ENCODE assay signal across 8 mouse cellular contexts in the genomic region with DNA sequence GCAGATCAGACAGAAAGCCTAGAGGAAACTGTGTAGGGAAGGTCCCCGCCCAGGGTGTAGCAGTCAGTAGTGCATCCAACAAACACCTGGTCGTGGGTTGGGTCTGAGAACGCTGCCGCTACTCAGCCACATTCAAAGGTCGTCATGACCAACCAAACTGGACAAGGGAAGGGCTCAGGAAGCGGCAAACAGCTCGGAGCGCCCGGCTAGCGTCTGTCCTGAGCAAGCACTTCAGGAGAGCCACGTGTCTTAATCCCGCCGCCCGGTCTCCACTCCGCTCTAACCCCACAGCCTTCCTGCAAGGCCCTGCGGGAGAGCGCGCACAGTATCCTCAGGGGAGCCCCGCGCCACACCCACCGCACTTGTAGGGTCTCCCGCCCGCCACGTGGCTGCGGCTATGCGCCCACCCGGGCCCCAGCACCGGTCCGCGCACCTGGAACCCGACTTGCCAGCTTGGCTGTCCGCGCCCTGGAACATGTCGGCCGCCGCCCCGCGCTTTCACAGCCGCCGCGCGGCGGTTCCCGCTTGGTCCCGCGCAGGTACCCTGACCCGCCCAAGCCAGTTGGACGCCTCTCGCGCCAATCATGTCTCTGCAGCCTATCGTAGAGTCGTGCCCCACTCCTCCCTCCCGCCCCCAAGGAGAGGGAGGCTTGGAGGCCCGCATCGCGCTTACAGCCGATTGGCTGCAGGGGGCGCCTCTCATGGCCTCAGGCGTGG. TPM values are rescaled to one million over a fixed set of nuclear protein-coding genes. Genes with fewer than 3 reads are reported as not detected.
DNase-seq lines count a peak whose midpoint lies in the region; ATAC-seq and TF ChIP-seq lines count a peak whose summit lies in the region.

Gene Jpt2 (minus strand): TSS at position 555 of the 717 bp plus-strand sequence.

- H3K9me3 ChIP-seq in forebrain, embryonic 12.5 days: no peaks in the 10 kb centered on the region
- no peaks in the 10 kb centered on the region for H3K9me3 ChIP-seq in liver, postnatal 0 days (ENCODE audit: low read length)
- H3K9me3 ChIP-seq in neural tube, embryonic 13.5 days: no peaks in the 10 kb centered on the region

- peak within 1 kb of the TSS; percentile 91 for H3K4me3 ChIP-seq in forebrain, embryonic 12.5 days (replicated peaks)
- H3K4me3 ChIP-seq in liver, postnatal 0 days (ENCODE audit: low read depth, low read length): peak within 1 kb of the TSS; percentile 87
- H3K4me3 ChIP-seq in neural tube, embryonic 13.5 days: peak within 1 kb of the TSS; percentile 79

- peaks cover 14% of the 10 kb centered on the region for H3K4me1 ChIP-seq in forebrain, embryonic 12.5 days
- H3K4me1 ChIP-seq in liver, postnatal 0 days (ENCODE audit: insufficient read depth): peaks cover 11% of the 10 kb centered on the region
- peaks cover 17% of the 10 kb centered on the region for H3K4me1 ChIP-seq in neural tube, embryonic 13.5 days (replicated peaks)

- H3K36me3 ChIP-seq in forebrain, embryonic 12.5 days (replicated peaks): peaks cover 47% of the 10 kb centered on the region
- peaks cover 37% of the 10 kb centered on the region for H3K36me3 ChIP-seq in liver, postnatal 0 days (replicated peaks; ENCODE audit: insufficient read depth, low read length)
- H3K36me3 ChIP-seq in neural tube, embryonic 13.5 days: peaks cover 44% of the 10 kb centered on the region

- under 1% methylated on average over 58 of the region's 59 CpGs for WGBS in forebrain, embryonic 12.5 days
- WGBS in liver, postnatal 0 days (ENCODE audit: insufficient replicate concordance): under 1% methylated on average over 45 of the region's 59 CpGs
- under 1% methylated on average over 59 of the region's 59 CpGs for WGBS in neural tube, embryonic 13.5 days

- no peak for TF ChIP-seq EP300 in liver, postnatal 0 days (IDR thresholded peaks at IDR 0.05; ENCODE audit: low read depth)

- intact Hi-C loops in heart, postnatal 14 days (cut with DNase I): no loop called here

- peak; percentile 100 for ATAC-seq in forebrain, embryonic 12.5 days (ENCODE audit: low FRiP score)
- ATAC-seq in liver, postnatal 0 days: peak; percentile 99
- peak; percentile 100 for ATAC-seq in neural tube, embryonic 13.5 days (ENCODE audit: low read depth)

- peak within 1 kb of the TSS; percentile 72 for H3K4me2 ChIP-seq in forebrain, embryonic 12.5 days
- peak within 1 kb of the TSS; percentile 88 for H3K4me2 ChIP-seq in liver, postnatal 0 days (ENCODE audit: low read depth, low read length)
- peak within 1 kb of the TSS; percentile 73 for H3K4me2 ChIP-seq in neural tube, embryonic 13.5 days

- peak; percentile 80 for TF ChIP-seq CTCF in liver, postnatal 0 days (IDR thresholded peaks at IDR 0.05; ENCODE audit: low read depth)

- H3K9ac ChIP-seq in forebrain, embryonic 12.5 days: peak within 1 kb of the TSS; percentile 85
- peak within 1 kb of the TSS; percentile 87 for H3K9ac ChIP-seq in liver, postnatal 0 days (replicated peaks)
- peak within 1 kb of the TSS; percentile 84 for H3K9ac ChIP-seq in neural tube, embryonic 13.5 days

- peak within 1 kb of the TSS; percentile 89 for H3K27ac ChIP-seq in forebrain, embryonic 12.5 days
- peak within 1 kb of the TSS; percentile 81 for H3K27ac ChIP-seq in liver, postnatal 0 days (ENCODE audit: low read depth)
- peak within 1 kb of the TSS; percentile 88 for H3K27ac ChIP-seq in neural tube, embryonic 13.5 days (replicated peaks)

- no peaks in the 10 kb centered on the region for H3K27me3 ChIP-seq in forebrain, embryonic 12.5 days
- H3K27me3 ChIP-seq in liver, postnatal 0 days (ENCODE audit: insufficient read depth, low read length): no peaks in the 10 kb centered on the region
- H3K27me3 ChIP-seq in neural tube, embryonic 13.5 days: no peaks in the 10 kb centered on the region

- peak; percentile 98 for DNase-seq in ES-CJ7 (ENCODE audit: low read depth, low spot score)
- peak; percentile 97 for DNase-seq in c-Kit-positive CD71-positive TER-119-positive erythroid progenitor cells, embryonic 14.5 days (ENCODE audit: low spot score)
- DNase-seq in heart, postnatal 14 days: peak; percentile 97 to 98
- DNase-seq in layer of hippocampus, adult 11-12 months (ENCODE audit: low spot score): peak; percentile 98
- DNase-seq in liver, postnatal 0 days: peak; percentile 99
- DNase-seq in telencephalon, adult 2 months (ENCODE audit: low read depth, low spot score): peak; percentile 91

RNA-seq across cellular contexts. Expression of gene Jpt2, which starts in this region (rescaled TPM):
- 304 and 312 TPM in 2 replicates for polyA plus RNA-seq in forebrain, embryonic 12.5 days (2016; fragmentation: Nextera tagmentation; extraction: Ambion mirVana)
- 10 to 100 TPM in 1 of 2 experiments, 1 to 10 TPM in 1; 7.5 to 11.1 TPM for total RNA-seq in heart, postnatal 14 days (2021)
- polyA plus RNA-seq in liver, postnatal 0 days (2015; fragmentation: Nextera tagmentation; extraction: Ambion mirVana): 22.4 and 25.1 TPM in 2 replicates
- polyA plus RNA-seq in neural tube, embryonic 13.5 days (2015; fragmentation: Nextera tagmentation; extraction: Ambion mirVana): 100 and 110 TPM in 2 replicates

Comparison
In these comparisons a context has a peak if more than half of its experiments do, and no peak if none do; other contexts are left out.
1. Peak in every context shown above with its lines: DNase-seq, ATAC-seq, H3K4me3 ChIP-seq and H3K27ac ChIP-seq.